Mouse (Mus musculus) gastrocnemius, postnatal 10 days (tissue): ENCODE data around the gene Gm20817. TPM values are rescaled to one million over a fixed set of nuclear protein-coding genes. Genes with fewer than 3 reads are reported as not detected.
"Not testable (repeated sequence)": the region's sequence is repeated elsewhere in the genome, so short reads cannot be mapped to it uniquely, and the experiment has no call there.

Experiments used
- DNase-seq: peaks from one replicate; pipeline ENCODE4 v3.0.0; 2021; ENCODE audit warnings: mixed read lengths
- long read RNA-seq, 2 experiments: library from polyadenylated mRNA; stranded (forward); transcript quantifications; one replicate each; pipeline ENCODE4 v2.0.0; 2021
- total RNA-seq, 2 experiments: library from RNA; stranded (reverse); gene quantifications; 2 replicates each; pipeline ENCODE4 v1.2.3; 2021

Gm20817 gene
- total RNA-seq = not detected
- long read RNA-seq, experiment 1 = 0 reads
- long read RNA-seq, experiment 2 = 0 reads

GRCm38 (mm10) chrY:68832628-68833027, at the start of gene Gm20817:
Gm20817 (minus strand) TSS chrY:68832728.
- not testable (repeated sequence) for DNase-seq
